Mouse (Mus musculus): ENCODE data around the gene Armc10.
A peak's percentile ranks its signal among the peaks of the same experiment; 100 is the strongest.
"Not testable (repeated sequence)": the region's sequence is repeated elsewhere in the genome, so short reads cannot be mapped to it uniquely, and the experiment has no call there.

Armc10 gene

GRCm38 (mm10) chr5:21667191-21668137 is 21.9 kb downstream of the Armc10 start:
- peak; percentile 52 for DNase-seq (ENCODE audit: low read depth, low spot score)

DNA sequence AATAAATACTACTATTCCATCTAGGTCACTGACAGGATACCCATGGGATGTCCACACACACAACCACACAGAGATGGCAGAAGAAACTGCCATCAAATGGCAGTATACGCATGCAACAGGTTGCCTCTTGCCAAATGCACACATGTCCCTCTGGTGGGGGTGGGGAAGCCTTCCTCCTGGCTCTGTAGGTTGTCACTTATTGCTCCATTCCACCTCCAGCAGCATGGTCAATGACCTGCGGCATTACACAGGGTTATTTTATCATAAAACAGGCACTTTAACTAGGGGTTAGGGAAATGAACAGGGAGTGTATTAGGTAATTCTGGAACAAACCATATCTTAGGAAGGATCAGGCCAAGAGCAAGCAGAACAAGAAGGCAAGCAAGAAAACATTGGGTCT is 23.7 kb downstream of the Armc10 start:
- DNase-seq (ENCODE audit: low read depth, low spot score), result no peak

DNA sequence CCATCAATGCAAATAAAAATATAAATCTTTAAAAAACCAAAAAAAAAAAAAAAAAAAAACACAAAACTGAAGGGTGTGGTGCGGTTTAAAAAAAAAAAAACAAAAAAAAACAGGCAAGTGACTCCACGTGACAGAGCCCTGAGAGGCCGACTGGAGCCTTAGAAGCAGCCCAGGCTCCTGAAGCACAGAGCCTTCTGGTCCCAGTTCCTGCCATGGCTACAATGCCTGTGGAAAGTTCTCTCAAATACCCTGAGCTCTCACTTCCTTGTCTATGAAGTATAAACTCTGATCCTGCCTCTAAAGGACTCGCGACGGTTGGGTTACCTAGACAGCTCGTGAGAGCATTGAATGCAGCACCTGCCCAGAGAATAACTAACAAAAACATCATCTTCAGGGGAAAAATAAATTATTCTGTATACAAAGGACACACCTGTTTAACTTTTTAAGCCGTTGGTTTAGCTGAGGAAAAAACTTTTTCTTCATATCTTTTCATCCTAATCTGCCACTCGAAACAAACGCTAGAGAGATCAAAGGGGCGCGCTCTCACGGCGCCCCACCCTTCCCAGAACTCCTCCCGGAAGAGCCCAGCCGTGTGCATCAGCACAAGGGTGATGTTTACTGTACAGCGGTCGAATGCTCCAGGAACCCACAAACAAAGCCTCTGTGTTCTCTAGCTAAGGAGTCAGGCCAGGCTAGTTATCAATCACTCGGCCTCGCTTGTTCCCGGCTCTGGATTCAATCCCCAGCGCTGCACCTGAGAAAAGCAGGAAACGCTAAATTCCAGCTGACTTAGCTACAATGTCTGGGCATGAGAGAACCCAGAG is 27.4 kb downstream of the Armc10 start:
- peak; percentile 59 for DNase-seq (ENCODE audit: low read depth, low spot score)

DNA sequence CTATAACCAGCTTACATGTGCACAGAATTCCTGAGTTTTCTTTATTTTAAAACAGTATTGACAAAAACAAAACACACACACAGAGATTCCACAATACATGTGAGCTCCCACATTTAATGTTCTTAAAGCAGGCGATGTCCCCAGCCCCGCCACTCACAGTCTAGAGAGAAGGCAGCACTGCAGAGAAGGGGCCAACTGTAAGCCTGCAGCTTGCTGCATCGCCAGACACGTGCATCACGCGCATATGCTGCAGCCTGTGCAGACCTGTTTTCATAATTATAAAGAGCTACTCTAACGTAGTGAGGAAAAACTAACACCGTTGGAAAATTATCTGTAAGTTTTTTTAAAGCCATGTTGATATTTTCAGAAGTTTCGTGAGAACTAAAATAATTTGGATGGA is 28.1 kb downstream of the Armc10 start:
- no peak for DNase-seq (ENCODE audit: low read depth, low spot score)

DNA sequence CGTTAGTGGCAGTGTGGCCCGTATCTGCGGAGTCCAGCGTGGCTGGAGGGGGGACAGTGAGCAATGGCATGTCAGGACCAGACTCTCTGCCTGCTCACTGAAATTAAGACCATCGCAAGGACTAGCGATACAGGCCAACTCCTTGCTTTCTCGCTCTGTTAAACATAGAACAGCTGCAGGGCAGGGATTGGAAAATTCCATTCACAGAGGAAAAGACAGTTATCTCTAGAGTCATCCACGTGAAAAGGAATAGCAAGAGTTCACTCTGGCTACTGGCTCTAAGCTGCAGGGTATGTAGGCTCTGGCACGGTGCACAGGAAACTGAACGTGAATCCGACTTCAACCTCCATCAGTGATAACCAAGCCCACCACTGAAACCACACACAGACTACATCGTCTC is 29.4 kb downstream of the Armc10 start:
- DNase-seq (ENCODE audit: low read depth, low spot score), result no peak

- DNase-seq (ENCODE audit: low read depth, low spot score), result peak; percentile 50
Observed at GRCm38 (mm10) chr5:21675494-21675893, 29.9 kb downstream of the Armc10 start.

DNA sequence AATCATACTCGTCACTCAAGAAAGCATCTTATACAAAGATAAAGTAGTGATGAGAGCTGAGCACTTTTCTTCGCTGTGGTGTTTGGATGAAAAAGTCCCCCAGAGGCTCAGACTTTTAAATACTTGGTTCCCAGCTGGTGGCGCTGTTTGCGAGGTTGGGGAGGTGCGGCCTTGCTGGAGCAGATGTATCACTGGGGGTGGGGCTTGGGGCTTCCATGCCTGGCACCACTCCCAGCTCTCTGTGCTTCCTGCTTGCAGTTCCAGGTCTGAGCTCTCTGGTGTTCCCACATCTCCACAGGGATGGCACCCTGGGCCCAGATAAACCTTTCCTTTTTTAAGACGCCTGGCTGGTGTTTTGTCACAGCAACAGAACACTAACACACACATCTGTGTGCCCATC is 32.3 kb downstream of the Armc10 start:
- DNase-seq (ENCODE audit: low read depth, low spot score), result peak; percentile 62

- no peak for DNase-seq (ENCODE audit: low read depth, low spot score)
Observed at GRCm38 (mm10) chr5:21678363-21678762, 32.8 kb downstream of the Armc10 start.

- DNase-seq (ENCODE audit: low read depth, low spot score), result no peak
Observed at GRCm38 (mm10) chr5:21680029-21680428, 34.4 kb downstream of the Armc10 start.

- DNase-seq (ENCODE audit: low read depth, low spot score), result no peak
Observed at GRCm38 (mm10) chr5:21680940-21681339, 35.3 kb downstream of the Armc10 start.

- peak; percentile 69 for DNase-seq (ENCODE audit: low read depth, low spot score)
Observed at GRCm38 (mm10) chr5:21683811-21684210, 38.2 kb downstream of the Armc10 start.

DNA sequence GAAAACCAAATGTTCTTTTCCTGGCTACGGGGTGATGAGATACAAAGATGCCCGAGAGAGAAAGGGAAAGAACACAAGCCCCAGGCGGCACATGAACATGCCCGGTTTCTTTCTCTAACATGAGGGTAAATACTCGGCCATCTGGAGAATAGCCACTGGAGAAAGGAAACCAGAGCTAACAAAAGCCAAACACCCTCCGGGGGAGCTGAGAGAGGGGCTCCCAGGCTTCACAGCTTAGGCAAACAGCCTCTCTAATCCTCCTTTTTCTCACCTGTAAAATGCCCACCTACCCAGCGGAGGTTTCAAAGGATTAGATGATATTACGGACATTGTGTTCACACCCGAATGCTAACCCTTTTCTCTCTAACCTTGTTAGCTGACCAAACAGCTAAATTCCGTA is 39.4 kb downstream of the Armc10 start:
- no peak for DNase-seq (ENCODE audit: low read depth, low spot score)

GRCm38 (mm10) chr5:21687042-21687441 is 41.4 kb downstream of the Armc10 start:
- no peak for DNase-seq (ENCODE audit: low read depth, low spot score)

DNA sequence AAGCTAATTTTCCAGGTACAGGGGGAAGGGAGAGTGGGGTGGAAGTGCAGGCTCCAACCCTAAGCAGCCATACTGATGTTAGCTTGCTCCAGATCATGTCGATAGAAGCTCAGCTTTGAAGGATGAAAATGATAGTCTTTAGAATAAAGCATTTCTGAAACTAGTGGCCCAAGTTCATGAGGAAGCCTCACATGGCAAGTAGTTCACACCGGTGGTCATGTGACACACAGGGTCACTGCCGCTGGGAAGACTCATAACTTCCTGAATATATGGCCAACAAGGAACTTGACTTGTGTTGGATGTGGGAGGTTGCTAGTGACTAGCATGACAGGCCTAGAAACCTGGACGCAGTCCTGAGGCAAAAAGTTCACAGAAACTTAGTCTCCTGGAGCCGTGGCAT is 46.6 kb downstream of the Armc10 start:
- DNase-seq (ENCODE audit: low read depth, low spot score), result no peak

GRCm38 (mm10) chr5:21693372-21693870 is 47.8 kb downstream of the Armc10 start:
- no peak for DNase-seq (ENCODE audit: low read depth, low spot score)

GRCm38 (mm10) chr5:21694854-21695490 is 49.4 kb downstream of the Armc10 start:
- no peak for DNase-seq (ENCODE audit: low read depth, low spot score)

DNA sequence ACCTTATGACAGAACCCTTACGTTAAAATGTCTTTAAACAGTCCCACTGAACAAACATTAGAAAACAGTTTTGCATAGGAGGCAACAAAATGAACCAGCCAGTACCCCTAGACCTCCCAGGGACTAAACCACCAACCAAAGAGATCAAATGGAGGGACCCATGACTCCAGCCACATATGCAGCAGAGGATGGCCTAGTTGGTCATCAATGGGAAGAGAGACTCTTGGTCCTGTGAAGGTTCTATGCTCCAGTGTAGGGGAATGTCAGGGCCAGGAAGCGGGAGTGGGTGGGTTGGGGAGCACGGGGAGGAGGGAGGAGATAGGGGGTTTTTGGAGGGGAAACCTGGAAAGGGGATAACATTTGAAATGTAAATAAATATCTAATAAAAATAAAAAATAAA is 53.9 kb downstream of the Armc10 start:
- not testable (repeated sequence) for DNase-seq (ENCODE audit: low read depth, low spot score)

GRCm38 (mm10) chr5:21700272-21700821 is 54.7 kb downstream of the Armc10 start:
- DNase-seq (ENCODE audit: low read depth, low spot score), result no peak

DNA sequence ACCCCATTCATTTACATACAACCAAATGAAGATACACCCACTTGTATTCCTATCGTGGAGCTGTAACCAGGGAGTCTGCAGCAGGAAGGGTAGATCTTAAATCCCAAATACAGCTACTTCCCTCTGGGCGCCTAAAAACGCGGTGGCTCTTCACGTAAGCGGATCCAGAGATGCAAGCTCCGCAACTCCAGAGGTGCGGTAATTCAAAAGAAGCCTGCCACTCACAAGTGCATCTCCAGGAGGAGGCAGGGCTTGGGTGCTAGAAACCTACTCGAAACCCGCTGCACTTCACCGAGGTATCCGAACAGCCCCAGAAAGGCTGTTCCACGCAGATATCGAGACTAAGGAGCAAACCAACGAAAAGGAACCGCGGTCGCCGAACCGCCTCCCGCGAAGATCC is 55.3 kb downstream of the Armc10 start:
- peak; percentile 66 for DNase-seq (ENCODE audit: low read depth, low spot score)

DNA sequence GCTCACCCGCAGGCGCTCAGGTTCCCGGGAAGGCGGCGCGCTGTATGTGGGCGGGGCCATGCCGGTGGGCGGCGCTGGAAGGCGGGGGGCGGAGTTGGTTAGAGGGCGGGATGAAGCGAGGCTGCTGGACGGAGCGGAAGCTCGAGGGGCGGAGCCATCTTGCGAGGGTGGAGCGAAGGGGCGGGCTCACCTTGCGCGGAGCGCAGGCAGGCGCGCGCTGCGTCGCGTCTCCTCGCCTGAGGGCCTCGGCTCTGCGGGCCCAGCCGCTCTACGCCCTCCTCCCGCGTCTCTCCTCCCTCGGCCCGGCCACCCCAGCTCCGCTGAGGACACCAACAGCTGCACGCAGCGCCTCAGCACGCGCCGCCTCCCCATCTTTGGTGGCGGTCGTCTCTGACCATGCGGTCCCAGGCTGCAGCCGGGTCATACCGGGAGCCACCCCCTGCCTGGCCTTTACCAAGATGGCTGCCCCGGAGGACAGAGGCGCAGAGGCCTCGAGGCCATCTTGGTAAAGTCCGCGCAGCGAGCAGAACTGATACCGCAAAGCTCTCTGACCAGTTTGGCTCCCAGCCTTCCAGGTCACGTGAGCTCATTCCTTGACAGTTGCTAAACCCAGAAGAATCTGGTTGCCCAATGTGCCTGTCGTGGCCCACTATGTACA is 55.9 kb downstream of the Armc10 start, which contains the start of gene Napepld:
TSS of gene Napepld (minus strand) at position 46 of the 658 bp plus-strand sequence.
- DNase-seq (ENCODE audit: low read depth, low spot score), result peak; percentile 96

- DNase-seq (ENCODE audit: low read depth, low spot score), result no peak
Observed at GRCm38 (mm10) chr5:21702009-21702364, 56.4 kb downstream of the Armc10 start.

Measured in ES-CJ7 (cell line).